Mouse (Mus musculus): ENCODE data around the gene B4galt2. TPM values are rescaled to one million over a fixed set of nuclear protein-coding genes. Genes with fewer than 3 reads are reported as not detected.

Gene B4galt2
- polyA plus RNA-seq, 1 experiment, result 4.9 TPM

- no peaks in the 10 kb centered on the region for H3K27me3 ChIP-seq (replicated peaks; ENCODE audit: control insufficient read depth, insufficient read depth, low read length)
- H3K4me1 ChIP-seq (ENCODE audit: control insufficient read depth, insufficient read depth, low read length), result peaks cover 5% of the 10 kb centered on the region; the same call in 1 of the 2 replicates
- TF ChIP-seq POLR2A (IDR thresholded peaks at IDR 0.05; ENCODE audit: low read depth, low read length), result no peak
- no peak for TF ChIP-seq CTCF (conservative IDR thresholded peaks at IDR 0.05; ENCODE audit: insufficient read depth, insufficient read length, low read depth, low read length)
- H3K36me3 ChIP-seq (ENCODE audit: control insufficient read depth, insufficient read depth, low read length), result peaks cover 2% of the 10 kb centered on the region; the same call in 1 of the 2 replicates
- H3K4me3 ChIP-seq (ENCODE audit: insufficient read depth, low read depth, low read length), result no peak overlapping the region
- H3K27ac ChIP-seq (ENCODE audit: insufficient read depth, low read depth, low read length), result no peak overlapping the region
- 75% methylated on average over 8 of the region's 8 CpGs for WGBS
- DNase-seq, result no peak
These were observed 25.7 kb upstream of the B4galt2 start for GRCm38 (mm10) chr4:117908834-117909453.

- H3K36me3 ChIP-seq (ENCODE audit: control insufficient read depth, insufficient read depth, low read length), result no peaks in the 10 kb centered on the region; the same call in none of the 2 replicates
- no peak for DNase-seq
- no peak for TF ChIP-seq CTCF (conservative IDR thresholded peaks at IDR 0.05; ENCODE audit: insufficient read depth, insufficient read length, low read depth, low read length)
- no peak for TF ChIP-seq POLR2A (IDR thresholded peaks at IDR 0.05; ENCODE audit: low read depth, low read length)
- no peak overlapping the region for H3K27ac ChIP-seq (ENCODE audit: insufficient read depth, low read depth, low read length)
- 80% methylated on average over 3 of the region's 3 CpGs for WGBS
- no peaks in the 10 kb centered on the region for H3K4me1 ChIP-seq (ENCODE audit: control insufficient read depth, insufficient read depth, low read length)
- H3K27me3 ChIP-seq (replicated peaks; ENCODE audit: control insufficient read depth, insufficient read depth, low read length), result no peaks in the 10 kb centered on the region
- H3K4me3 ChIP-seq (ENCODE audit: insufficient read depth, low read depth, low read length), result no peak overlapping the region
These were observed 22.9 kb upstream of the B4galt2 start for GRCm38 (mm10) chr4:117906196-117906595.

- no peaks in the 10 kb centered on the region for H3K27me3 ChIP-seq (replicated peaks; ENCODE audit: control insufficient read depth, insufficient read depth, low read length)
- no peak for TF ChIP-seq CTCF (conservative IDR thresholded peaks at IDR 0.05; ENCODE audit: insufficient read depth, insufficient read length, low read depth, low read length)
- TF ChIP-seq POLR2A (IDR thresholded peaks at IDR 0.05; ENCODE audit: low read depth, low read length), result no peak
- no peak overlapping the region for H3K27ac ChIP-seq (ENCODE audit: insufficient read depth, low read depth, low read length)
- H3K4me1 ChIP-seq (ENCODE audit: control insufficient read depth, insufficient read depth, low read length), result no peaks in the 10 kb centered on the region
- DNase-seq, result no peak
- no peak overlapping the region for H3K4me3 ChIP-seq (ENCODE audit: insufficient read depth, low read depth, low read length)
- 91% methylated on average over 8 of the region's 8 CpGs for WGBS
- no peaks in the 10 kb centered on the region; the same call in none of the 2 replicates for H3K36me3 ChIP-seq (ENCODE audit: control insufficient read depth, insufficient read depth, low read length)
These were observed 21.5 kb upstream of the B4galt2 start for GRCm38 (mm10) chr4:117904761-117905160.

- DNase-seq, result no peak
- no peaks in the 10 kb centered on the region; the same call in none of the 2 replicates for H3K36me3 ChIP-seq (ENCODE audit: control insufficient read depth, insufficient read depth, low read length)
These were observed 20.8 kb upstream of the B4galt2 start for GRCm38 (mm10) chr4:117904094-117904493.

GRCm38 (mm10) chr4:117898111-117898510 is 14.8 kb upstream of the B4galt2 start:
- H3K27me3 ChIP-seq (replicated peaks; ENCODE audit: control insufficient read depth, insufficient read depth, low read length), result no peaks in the 10 kb centered on the region
- H3K36me3 ChIP-seq (ENCODE audit: control insufficient read depth, insufficient read depth, low read length), result peaks cover 3% of the 10 kb centered on the region
- DNase-seq, result no peak
- H3K4me1 ChIP-seq (ENCODE audit: control insufficient read depth, insufficient read depth, low read length), result no peaks in the 10 kb centered on the region
- TF ChIP-seq CTCF (conservative IDR thresholded peaks at IDR 0.05; ENCODE audit: insufficient read depth, insufficient read length, low read depth, low read length), result no peak
- no peak for TF ChIP-seq POLR2A (IDR thresholded peaks at IDR 0.05; ENCODE audit: low read depth, low read length)
- WGBS, result 87% methylated on average over 3 of the region's 3 CpGs
- no peak overlapping the region for H3K27ac ChIP-seq (ENCODE audit: insufficient read depth, low read depth, low read length)
- no peak overlapping the region for H3K4me3 ChIP-seq (ENCODE audit: insufficient read depth, low read depth, low read length)

More at GRCm38 (mm10) chr4:117904094-117904493, 20.8 kb upstream of the B4galt2 start:
- H3K27ac ChIP-seq (ENCODE audit: insufficient read depth, low read depth, low read length), result no peak overlapping the region
- TF ChIP-seq CTCF (conservative IDR thresholded peaks at IDR 0.05; ENCODE audit: insufficient read depth, insufficient read length, low read depth, low read length), result no peak
- TF ChIP-seq POLR2A (IDR thresholded peaks at IDR 0.05; ENCODE audit: low read depth, low read length), result no peak
- WGBS, result 95% methylated on average over 10 of the region's 10 CpGs
- no peaks in the 10 kb centered on the region for H3K27me3 ChIP-seq (replicated peaks; ENCODE audit: control insufficient read depth, insufficient read depth, low read length)
- no peak overlapping the region for H3K4me3 ChIP-seq (ENCODE audit: insufficient read depth, low read depth, low read length)
- H3K4me1 ChIP-seq (ENCODE audit: control insufficient read depth, insufficient read depth, low read length), result no peaks in the 10 kb centered on the region

- DNase-seq, result no peak
- no peak for TF ChIP-seq CTCF (conservative IDR thresholded peaks at IDR 0.05; ENCODE audit: insufficient read depth, insufficient read length, low read depth, low read length)
- TF ChIP-seq POLR2A (IDR thresholded peaks at IDR 0.05; ENCODE audit: low read depth, low read length), result no peak
- 94% methylated on average over 6 of the region's 6 CpGs for WGBS
- no peaks in the 10 kb centered on the region for H3K27me3 ChIP-seq (replicated peaks; ENCODE audit: control insufficient read depth, insufficient read depth, low read length)
- no peak overlapping the region for H3K4me3 ChIP-seq (ENCODE audit: insufficient read depth, low read depth, low read length)
- 0 out of 2 replicates have a peak, but pooled peaks cover 1% of the 10 kb centered on the region for H3K4me1 ChIP-seq (ENCODE audit: control insufficient read depth, insufficient read depth, low read length)
- peaks cover 3% of the 10 kb centered on the region; the same call in 1 of the 2 replicates for H3K36me3 ChIP-seq (ENCODE audit: control insufficient read depth, insufficient read depth, low read length)
- no peak overlapping the region for H3K27ac ChIP-seq (ENCODE audit: insufficient read depth, low read depth, low read length)
These were observed 12.7 kb upstream of the B4galt2 start for GRCm38 (mm10) chr4:117896031-117896430.

GRCm38 (mm10) chr4:117895339-117895738 is 12.1 kb upstream of the B4galt2 start:
- Histone ChIP-seq H3K27me3 (replicated peaks; ENCODE audit: control insufficient read depth, insufficient read depth, low read length) (no peaks in the 10 kb centered on the region), H3K36me3 (ENCODE audit: control insufficient read depth, insufficient read depth, low read length) (peaks cover 3% of the 10 kb centered on the region; the same call in 1 of the 2 replicates), H3K4me1 (ENCODE audit: control insufficient read depth, insufficient read depth, low read length) (0 out of 2 replicates have a peak, but pooled peaks cover 2% of the 10 kb centered on the region), H3K27ac (ENCODE audit: insufficient read depth, low read depth, low read length) (no peak overlapping the region), H3K4me3 (ENCODE audit: insufficient read depth, low read depth, low read length) (no peak overlapping the region)
- no peak for TF ChIP-seq CTCF (conservative IDR thresholded peaks at IDR 0.05; ENCODE audit: insufficient read depth, insufficient read length, low read depth, low read length)
- no peak for TF ChIP-seq POLR2A (IDR thresholded peaks at IDR 0.05; ENCODE audit: low read depth, low read length)
- WGBS, result 78% methylated on average over 7 of the region's 7 CpGs
- no peak for DNase-seq
